ENCODE assay signal across 8 mouse cellular contexts in genomic region chr2:15040326-15040725, GRCm38 (mm10). TPM values are rescaled to one million over a fixed set of nuclear protein-coding genes. Genes with fewer than 3 reads are reported as not detected.
DNase-seq lines count a peak whose midpoint lies in the region; ATAC-seq and TF ChIP-seq lines count a peak whose summit lies in the region.

No protein-coding gene starts in this region.

- TF ChIP-seq CTCF in bone marrow, adult 2 months (IDR thresholded peaks at IDR 0.05; ENCODE audit: control insufficient read depth, insufficient read depth, low read length), result peak; percentile 18; the same call in 1 of the 2 replicates

- ATAC-seq in kidney, embryonic 14.5 days (ENCODE audit: low FRiP score, low TSS enrichment), result no peak
- ATAC-seq in CD4-positive, CD25-positive, alpha-beta regulatory T cell, adult 4 months, result peak; percentile 67
- peak; percentile 94 for ATAC-seq in megakaryocyte progenitor cell, adult 5-6 weeks (replicated peaks; ENCODE audit: poor library complexity)

- H3K9ac ChIP-seq in kidney, embryonic 14.5 days (ENCODE audit: low read depth, low read length), result no peak overlapping the region

- H3K4me1 ChIP-seq in kidney, embryonic 14.5 days (ENCODE audit: control insufficient read depth, insufficient read depth, low read length), result no peaks in the 10 kb centered on the region
- no peaks in the 10 kb centered on the region for H3K4me1 ChIP-seq in bone marrow, adult 2 months (ENCODE audit: control insufficient read depth, insufficient read depth, low read length)

- no peak for TF ChIP-seq POLR2A in bone marrow, adult 2 months (IDR thresholded peaks at IDR 0.05; ENCODE audit: borderline replicate concordance, control insufficient read depth, low read depth, low read length)

- H3K9me3 ChIP-seq in kidney, embryonic 14.5 days (ENCODE audit: control insufficient read depth, low read length), result no peaks in the 10 kb centered on the region

- 68% methylated on average over 5 of the region's 5 CpGs for WGBS in kidney, embryonic 14.5 days
- WGBS in bone marrow, adult 2 months, result 65% methylated on average over 5 of the region's 5 CpGs

- H3K27me3 ChIP-seq in kidney, embryonic 14.5 days (ENCODE audit: control insufficient read depth, insufficient read depth, low read length), result no peaks in the 10 kb centered on the region

- no peak overlapping the region for H3K4me3 ChIP-seq in kidney, embryonic 14.5 days (ENCODE audit: low read length)
- H3K4me3 ChIP-seq in bone marrow, adult 2 months (replicated peaks; ENCODE audit: control insufficient read depth, low read depth, low read length), result no peak overlapping the region

- no peak overlapping the region for H3K4me2 ChIP-seq in kidney, embryonic 14.5 days (replicated peaks; ENCODE audit: low read depth, low read length)

- peaks cover 3% of the 10 kb centered on the region; the same call in 1 of the 2 replicates for H3K36me3 ChIP-seq in kidney, embryonic 14.5 days (ENCODE audit: control insufficient read depth, insufficient read depth, low read length)

- peak; percentile 35 for DNase-seq in kidney, adult 9 months
- no peak for DNase-seq in ovary, adult 18-20 months (ENCODE audit: low spot score)
- DNase-seq in urinary bladder, postnatal 4 days (ENCODE audit: low spot score in 2 of 2), result no peak
- no peak for DNase-seq in layer of hippocampus, postnatal 14 days (ENCODE audit: low spot score in 2 of 2)

- no peak overlapping the region for H3K27ac ChIP-seq in kidney, embryonic 14.5 days (ENCODE audit: low read depth, low read length)
- no peak overlapping the region for H3K27ac ChIP-seq in bone marrow, adult 2 months (ENCODE audit: control insufficient read depth, insufficient read depth, low read depth, low read length, poor library complexity)

RNA-seq across cellular contexts. Expression of gene Arl5b, which starts 8.9 kb away (rescaled TPM):
- polyA plus RNA-seq in kidney, embryonic 14.5 days (2014; fragmentation: Nextera tagmentation; extraction: Ambion mirVana), result 38.0 and 39.1 TPM in 2 replicates
- polyA plus RNA-seq in CD4-positive, CD25-positive, alpha-beta regulatory T cell, adult 4 months (2017; shearing (Covaris generic)), result 1 to 10 TPM; 6.7 to 9.5 TPM
- polyA plus RNA-seq in bone marrow, adult 2 months (2011; ENCODE audit: insufficient read depth, insufficient read length, low replicate concordance, missing spikeins), result 6.8 and 14.2 TPM in 2 replicates
- 21.2 and 26.4 TPM in 2 replicates for total RNA-seq in megakaryocyte progenitor cell, adult 5-6 weeks (2015)
- 8.5 and 10.9 TPM in 2 replicates for total RNA-seq in megakaryocyte progenitor cell, adult 5-6 weeks (2017)
- total RNA-seq in layer of hippocampus, postnatal 14 days (2021), result 10 to 100 TPM; 39.5 to 45.4 TPM

RNA-seq across cellular contexts. Expression of gene Nsun6, which starts 14.5 kb away (rescaled TPM):
- 11.2 and 14.1 TPM in 2 replicates for polyA plus RNA-seq in kidney, embryonic 14.5 days (2014; fragmentation: Nextera tagmentation; extraction: Ambion mirVana)
- polyA plus RNA-seq in CD4-positive, CD25-positive, alpha-beta regulatory T cell, adult 4 months (2017; shearing (Covaris generic)), result 10 to 100 TPM; 32.5 to 35.5 TPM
- 2.0 and 5.4 TPM in 2 replicates for polyA plus RNA-seq in bone marrow, adult 2 months (2011; ENCODE audit: insufficient read depth, insufficient read length, low replicate concordance, missing spikeins)
- 7.6 and 8.9 TPM in 2 replicates for total RNA-seq in megakaryocyte progenitor cell, adult 5-6 weeks (2015)
- 11.3 and 16.0 TPM in 2 replicates for total RNA-seq in megakaryocyte progenitor cell, adult 5-6 weeks (2017)
- total RNA-seq in layer of hippocampus, postnatal 14 days (2021), result 10 to 100 TPM; 10.2 to 11.5 TPM
